Mouse (Mus musculus) heart, embryonic 10.5 days (tissue): Measurements from ENCODE around the gene Kdm5b. TPM values are rescaled to one million over a fixed set of nuclear protein-coding genes. Genes with fewer than 3 reads are reported as not detected.

Experiments
- DNase-seq: peaks from one replicate; pipeline ENCODE4 v3.0.0-alpha.2; 2017; ENCODE audit warnings: low spot score
- H3K27ac ChIP-seq: fragments of 300-500 bp; sonication (generic); 2 replicates; pipeline ENCODE4 v1.5.1; 2016; ENCODE audit warnings: mild to moderate bottlenecking
- H3K27me3 ChIP-seq: fragments of 300-500 bp; sonication (generic); 2 replicates; pipeline ENCODE4 v1.6.1; 2016; ENCODE audit warnings: mild to moderate bottlenecking; ENCODE audit not compliant: poor library complexity, insufficient read depth, severe bottlenecking
- H3K36me3 ChIP-seq: fragments of 300-500 bp; sonication (generic); 2 replicates; pipeline ENCODE4 v1.6.1; 2016; ENCODE audit warnings: mild to moderate bottlenecking, moderate library complexity
- H3K4me1 ChIP-seq: fragments of 300-500 bp; sonication (generic); 2 replicates; pipeline ENCODE4 v1.6.1; 2016; ENCODE audit warnings: mild to moderate bottlenecking
- H3K4me3 ChIP-seq: fragments of 300-500 bp; sonication (generic); 2 replicates; pipeline ENCODE4 v1.5.1; 2016; ENCODE audit warnings: mild to moderate bottlenecking, moderate library complexity
- H3K9me3 ChIP-seq: fragments of 300-500 bp; sonication (generic); 2 replicates; pipeline ENCODE4 v1.6.1; 2016; ENCODE audit warnings: mild to moderate bottlenecking, moderate library complexity
- WGBS: fragments of 180-500 bp; shearing (Covaris S2); methylation state at CpG from one replicate; pipeline ENCODE4 v1.1.7; 2016; 5-methylcytosine and 5-hydroxymethylcytosine counted together
- polyA plus RNA-seq: library from polyadenylated mRNA; unstranded; fragments of >200 nt; fragmentation: Nextera tagmentation; extraction: Ambion mirVana; gene quantifications from 2 replicates; pipeline ENCODE4 v1.2.1, GENCODE M21; 2016

Gene Kdm5b
- polyA plus RNA-seq, 1 experiment from 2014 or later, result 42.5 TPM

DNA sequence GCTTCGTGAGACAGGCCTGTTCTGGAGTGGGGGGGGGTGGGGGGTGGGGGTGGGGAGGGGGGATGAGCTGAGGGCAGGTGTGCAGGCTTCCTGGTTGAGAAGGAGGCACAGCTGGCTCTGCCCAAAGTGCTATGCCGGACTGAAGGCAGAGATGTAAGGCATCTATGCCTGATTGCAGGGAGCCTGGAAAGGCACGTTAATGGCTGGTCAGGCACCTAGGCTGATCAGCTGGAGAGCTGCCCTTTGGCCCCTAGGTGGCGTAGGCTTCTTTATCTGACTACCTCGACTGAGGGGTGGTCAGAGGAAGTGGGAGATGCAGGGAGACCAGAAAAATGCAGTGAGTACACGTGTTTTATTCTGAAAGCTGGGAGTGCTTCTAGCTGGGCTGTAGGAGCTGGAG is 120.6 kb downstream of the Kdm5b start:
- H3K4me3 ChIP-seq, result no peak overlapping the region
- H3K27me3 ChIP-seq, result peaks cover 29% of the 10 kb centered on the region; the same call in 1 of the 2 replicates
- peaks cover 13% of the 10 kb centered on the region; the same call in 1 of the 2 replicates for H3K4me1 ChIP-seq
- DNase-seq, result no peak
- H3K36me3 ChIP-seq, result no peaks in the 10 kb centered on the region
- H3K9me3 ChIP-seq, result no peaks in the 10 kb centered on the region
- no peak overlapping the region for H3K27ac ChIP-seq
- WGBS, result 13% methylated on average over 6 of the region's 6 CpGs

- Histone ChIP-seq H3K27me3 (peaks cover 18% of the 10 kb centered on the region; the same call in 1 of the 2 replicates), H3K4me1 (0 out of 2 replicates have a peak, but pooled peaks cover 9% of the 10 kb centered on the region), H3K9me3 (no peaks in the 10 kb centered on the region), H3K36me3 (no peaks in the 10 kb centered on the region), H3K27ac (no peak overlapping the region), H3K4me3 (no peak overlapping the region)
- WGBS, result 39% methylated on average over 9 of the region's 9 CpGs
- DNase-seq, result no peak
These were observed 122.5 kb downstream of the Kdm5b start for GRCm38 (mm10) chr1:134682460-134682859.

Other genes starting within 250 kb of the Kdm5b start
- 8.5 and 16.0 TPM in 2 replicates for gene Ppfia4, start 227.2 kb upstream of the Kdm5b start, polyA plus RNA-seq
- 81.9 and 95.9 TPM in 2 replicates for gene Tmem183a, start 198.2 kb upstream of the Kdm5b start, polyA plus RNA-seq
- gene 4933406M09Rik, start 174.2 kb upstream of the Kdm5b start, polyA plus RNA-seq, result not detected in 2 replicates
- 37.4 and 42.2 TPM in 2 replicates for gene Cyb5r1, start 154.6 kb upstream of the Kdm5b start, polyA plus RNA-seq
- 91.3 and 119 TPM in 2 replicates for gene Adipor1, start 144.8 kb upstream of the Kdm5b start, polyA plus RNA-seq
- 23.8 and 25.1 TPM in 2 replicates for gene Klhl12, start 104.6 kb upstream of the Kdm5b start, polyA plus RNA-seq
- gene Rabif, start 65.5 kb upstream of the Kdm5b start, polyA plus RNA-seq, result 37.9 and 40.3 TPM in 2 replicates
- gene Mgat4e, start 10.5 kb upstream of the Kdm5b start, polyA plus RNA-seq, result not detected in 2 replicates
- gene Syt2, start 86.5 kb downstream of the Kdm5b start, polyA plus RNA-seq, result 0.12 and 0.29 TPM in 2 replicates